Mouse (Mus musculus): ENCODE results near the gene Kdelr3. TPM values are rescaled to one million over a fixed set of nuclear protein-coding genes. Genes with fewer than 3 reads are reported as not detected.
A peak's percentile ranks its signal among the peaks of the same experiment; 100 is the strongest.

The Kdelr3 gene
- polyA plus RNA-seq, 1 experiment, result 74.7 TPM

- peaks cover 99% of the 10 kb centered on the region for H3K27me3 ChIP-seq (ENCODE audit: control insufficient read depth, insufficient read depth, insufficient read length)
- no peaks in the 10 kb centered on the region for H3K36me3 ChIP-seq (ENCODE audit: control insufficient read depth, insufficient read depth)
- H3K4me3 ChIP-seq, result no peak overlapping the region
- TF ChIP-seq SRF (IDR thresholded peaks at IDR 0.05; ENCODE audit: control insufficient read depth, insufficient read length, low read depth) (no peak), POLR2AphosphoS2 (IDR thresholded peaks at IDR 0.05; ENCODE audit: insufficient read length, low read depth) (no peak), MYOG (IDR thresholded peaks at IDR 0.05; ENCODE audit: control insufficient read depth in 1 of 3, insufficient read depth in 1 of 3, insufficient read length in 2 of 3, low read depth in 2 of 3) (no peak), E2F4 (IDR thresholded peaks at IDR 0.05; ENCODE audit: insufficient read depth) (no peak), MAX (IDR thresholded peaks at IDR 0.05; ENCODE audit: low read depth) (no peak), POLR2A (IDR thresholded peaks at IDR 0.05; ENCODE audit: insufficient read length, low read depth) (no peak), CEBPB (IDR thresholded peaks at IDR 0.05; ENCODE audit: insufficient read depth, poor library complexity, severe bottlenecking) (no peak), TCF3 (IDR thresholded peaks at IDR 0.05; ENCODE audit: insufficient read length, low read depth) (no peak), USF1 (IDR thresholded peaks at IDR 0.05; ENCODE audit: low read depth) (no peak), TCF12 (IDR thresholded peaks at IDR 0.05; ENCODE audit: insufficient read depth, poor library complexity, severe bottlenecking) (no peak), MYOD1 (IDR thresholded peaks at IDR 0.05; ENCODE audit: control insufficient read depth in 1 of 3, insufficient read length in 2 of 3, low read depth in 2 of 3) (no peak), REST (IDR thresholded peaks at IDR 0.05; ENCODE audit: insufficient read depth, insufficient read length) (no peak)
- no peak overlapping the region for H3ac ChIP-seq (ENCODE audit: control insufficient read depth, insufficient read length)
- no peaks in the 10 kb centered on the region for H3K79me2 ChIP-seq (ENCODE audit: control insufficient read depth, insufficient read depth)
- H3K4me2 ChIP-seq (ENCODE audit: low read depth), result no peak overlapping the region
These were observed 12.8 kb upstream of the Kdelr3 start for GRCm38 (mm10) chr15:79503438-79503837.

- peaks cover 90% of the 10 kb centered on the region for H3K27me3 ChIP-seq (ENCODE audit: control insufficient read depth, insufficient read depth, insufficient read length)
- peak within 1 kb of the TSS; percentile 72 for H3K4me2 ChIP-seq (ENCODE audit: low read depth)
- no peaks in the 10 kb centered on the region for H3K36me3 ChIP-seq (ENCODE audit: control insufficient read depth, insufficient read depth)
- no peak within 1 kb of the TSS for H3K4me3 ChIP-seq
- H3ac ChIP-seq (ENCODE audit: control insufficient read depth, insufficient read length), result peak within 1 kb of the TSS; percentile 6
- no peaks in the 10 kb centered on the region for H3K79me2 ChIP-seq (ENCODE audit: control insufficient read depth, insufficient read depth)
- TF ChIP-seq POLR2AphosphoS2 (IDR thresholded peaks at IDR 0.05; ENCODE audit: insufficient read length, low read depth) (no peak), MAX (IDR thresholded peaks at IDR 0.05; ENCODE audit: low read depth) (no peak), MYOG (IDR thresholded peaks at IDR 0.05; ENCODE audit: control insufficient read depth in 1 of 3, insufficient read depth in 1 of 3, insufficient read length in 2 of 3, low read depth in 2 of 3) (no peak), POLR2A (IDR thresholded peaks at IDR 0.05; ENCODE audit: insufficient read length, low read depth) (no peak), E2F4 (IDR thresholded peaks at IDR 0.05; ENCODE audit: insufficient read depth) (no peak), MYOD1 (IDR thresholded peaks at IDR 0.05; ENCODE audit: control insufficient read depth in 1 of 3, insufficient read length in 2 of 3, low read depth in 2 of 3) (no peak), CEBPB (IDR thresholded peaks at IDR 0.05; ENCODE audit: insufficient read depth, poor library complexity, severe bottlenecking) (no peak), TCF12 (IDR thresholded peaks at IDR 0.05; ENCODE audit: insufficient read depth, poor library complexity, severe bottlenecking) (no peak), REST (IDR thresholded peaks at IDR 0.05; ENCODE audit: insufficient read depth, insufficient read length) (no peak), TCF3 (IDR thresholded peaks at IDR 0.05; ENCODE audit: insufficient read length, low read depth) (no peak), USF1 (IDR thresholded peaks at IDR 0.05; ENCODE audit: low read depth) (no peak), SRF (IDR thresholded peaks at IDR 0.05; ENCODE audit: control insufficient read depth, insufficient read length, low read depth) (no peak)
These were observed 11.3 kb upstream of the Kdelr3 start, which contains the start of gene Kcnj4 for GRCm38 (mm10) chr15:79504707-79505452. TSS of gene Kcnj4 (minus strand) at chr15:79505241.

DNA sequence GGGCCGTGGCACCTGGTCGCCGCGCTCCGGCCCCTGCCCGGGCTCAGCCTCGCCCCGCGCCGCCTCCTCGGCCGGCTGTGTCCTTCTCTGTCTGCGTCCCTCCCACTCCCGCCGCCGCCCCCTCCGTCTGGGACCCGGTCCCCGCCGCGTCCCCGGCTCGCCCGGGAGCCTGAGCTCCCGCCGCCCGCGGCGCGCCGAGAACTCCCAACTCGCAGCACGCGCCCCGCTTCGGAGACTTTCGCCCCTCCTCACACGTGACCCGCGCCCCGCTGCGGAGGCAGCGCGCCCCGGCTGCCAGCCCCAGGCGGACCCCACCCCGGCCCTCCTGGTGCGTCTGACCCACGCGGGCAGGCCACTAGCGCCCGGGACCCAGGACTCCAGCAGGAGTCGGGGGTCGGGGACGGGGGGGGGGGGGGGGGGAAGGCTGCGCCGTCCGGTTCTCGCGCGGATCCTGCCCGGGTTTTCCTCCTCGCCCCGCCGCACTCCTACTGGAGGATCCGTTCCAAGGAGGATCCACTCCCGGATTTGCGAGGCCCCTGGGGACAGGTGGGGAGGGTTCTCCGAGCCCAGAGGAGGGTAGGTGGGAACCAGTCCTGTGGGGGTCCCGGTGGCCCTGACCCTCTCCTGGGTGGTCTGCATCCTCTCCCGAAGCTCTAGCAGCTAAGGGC, 10.5 kb upstream of the Kdelr3 start:
- peaks cover 90% of the 10 kb centered on the region for H3K27me3 ChIP-seq (ENCODE audit: control insufficient read depth, insufficient read depth, insufficient read length)

GRCm38 (mm10) chr15:79506460-79506859, 9.8 kb upstream of the Kdelr3 start:
- Histone ChIP-seq H3K4me3 (no peak overlapping the region), H3ac (ENCODE audit: control insufficient read depth, insufficient read length) (no peak overlapping the region), H3K79me2 (ENCODE audit: control insufficient read depth, insufficient read depth) (no peaks in the 10 kb centered on the region), H3K4me2 (ENCODE audit: low read depth) (no peak overlapping the region), H3K27me3 (ENCODE audit: control insufficient read depth, insufficient read depth, insufficient read length) (peaks cover 90% of the 10 kb centered on the region), H3K36me3 (ENCODE audit: control insufficient read depth, insufficient read depth) (no peaks in the 10 kb centered on the region)
- TF ChIP-seq MAX (IDR thresholded peaks at IDR 0.05; ENCODE audit: low read depth) (no peak), CEBPB (IDR thresholded peaks at IDR 0.05; ENCODE audit: insufficient read depth, poor library complexity, severe bottlenecking) (no peak), REST (IDR thresholded peaks at IDR 0.05; ENCODE audit: insufficient read depth, insufficient read length) (no peak), TCF3 (IDR thresholded peaks at IDR 0.05; ENCODE audit: insufficient read length, low read depth) (no peak), SRF (IDR thresholded peaks at IDR 0.05; ENCODE audit: control insufficient read depth, insufficient read length, low read depth) (no peak), POLR2A (IDR thresholded peaks at IDR 0.05; ENCODE audit: insufficient read length, low read depth) (no peak), USF1 (IDR thresholded peaks at IDR 0.05; ENCODE audit: low read depth) (no peak), E2F4 (IDR thresholded peaks at IDR 0.05; ENCODE audit: insufficient read depth) (no peak), POLR2AphosphoS2 (IDR thresholded peaks at IDR 0.05; ENCODE audit: insufficient read length, low read depth) (no peak), MYOG (IDR thresholded peaks at IDR 0.05; ENCODE audit: control insufficient read depth in 1 of 3, insufficient read depth in 1 of 3, insufficient read length in 2 of 3, low read depth in 2 of 3) (no peak), TCF12 (IDR thresholded peaks at IDR 0.05; ENCODE audit: insufficient read depth, poor library complexity, severe bottlenecking) (no peak), MYOD1 (IDR thresholded peaks at IDR 0.05; ENCODE audit: control insufficient read depth in 1 of 3, insufficient read length in 2 of 3, low read depth in 2 of 3) (no peak)

More for the DNA sequence above, 10.5 kb upstream of the Kdelr3 start:
- Histone ChIP-seq H3ac (ENCODE audit: control insufficient read depth, insufficient read length) (peak overlapping the region; percentile 6), H3K79me2 (ENCODE audit: control insufficient read depth, insufficient read depth) (no peaks in the 10 kb centered on the region), H3K4me2 (ENCODE audit: low read depth) (peak overlapping the region; percentile 72), H3K36me3 (ENCODE audit: control insufficient read depth, insufficient read depth) (no peaks in the 10 kb centered on the region), H3K4me3 (no peak overlapping the region)
- TF ChIP-seq POLR2A (IDR thresholded peaks at IDR 0.05; ENCODE audit: insufficient read length, low read depth) (no peak), MYOG (IDR thresholded peaks at IDR 0.05; ENCODE audit: control insufficient read depth in 1 of 3, insufficient read depth in 1 of 3, insufficient read length in 2 of 3, low read depth in 2 of 3) (peak in 2 of 3 experiments; percentile 30 to 62), MYOD1 (IDR thresholded peaks at IDR 0.05; ENCODE audit: control insufficient read depth in 1 of 3, insufficient read length in 2 of 3, low read depth in 2 of 3) (peak in 1 of 3 experiments; percentile 35)

Measured in myocyte (in vitro differentiated cells).